Mouse (Mus musculus): ENCODE measurements around the gene Ubtf.

The Ubtf gene

DNA sequence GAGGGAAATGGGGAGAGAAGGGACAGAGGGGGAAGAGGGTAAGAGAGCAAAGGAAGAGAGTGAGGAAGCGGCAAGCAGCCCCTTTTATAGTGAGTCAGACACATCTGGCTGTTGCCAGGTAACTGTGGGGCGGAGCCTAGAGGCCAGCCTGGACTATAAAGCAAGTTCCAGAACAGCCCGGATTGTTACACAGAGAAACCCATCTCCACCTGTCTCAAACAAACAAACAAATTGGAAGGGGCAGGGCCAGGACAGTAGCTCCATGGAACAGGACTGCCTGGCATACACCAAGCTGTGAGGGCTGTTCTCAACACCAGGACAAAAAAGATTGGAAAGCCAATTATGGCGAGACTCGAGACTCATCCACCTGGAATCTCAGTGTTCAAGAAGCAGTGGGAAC is 27.4 kb upstream of the Ubtf start:
- in situ Hi-C loops (cut with MseI, MboI): no loop called here

- in situ Hi-C loops (cut with MseI, MboI): no loop called here
Measured at GRCm38 (mm10) chr11:102344458-102344857, 24.9 kb upstream of the Ubtf start.

GRCm38 (mm10) chr11:102342742-102343141 is 23.2 kb upstream of the Ubtf start:
- in situ Hi-C loops (cut with MseI, MboI): no loop called here

- in situ Hi-C loops (cut with MseI, MboI): no loop called here
Measured at GRCm38 (mm10) chr11:102341101-102341500, 21.6 kb upstream of the Ubtf start.

DNA sequence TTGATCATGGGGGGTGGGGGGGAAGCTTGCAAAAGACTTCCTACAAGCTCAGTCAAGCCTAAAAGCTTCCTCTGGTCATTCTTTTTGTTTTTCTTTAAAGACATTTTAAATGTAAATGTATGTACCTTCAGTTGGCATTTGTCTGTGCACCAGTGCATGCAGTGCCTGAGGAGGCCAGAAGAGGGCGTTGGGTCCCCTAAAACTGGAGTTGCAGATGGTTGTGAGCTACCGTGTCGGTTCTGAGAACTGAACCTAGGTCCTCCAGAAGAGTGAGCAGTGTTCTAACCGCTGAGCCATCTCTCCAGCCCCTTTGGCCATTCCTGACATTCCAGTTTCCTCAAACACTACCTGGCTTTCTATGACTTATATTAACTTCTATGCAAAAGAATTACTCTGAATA is 20.1 kb upstream of the Ubtf start:
- in situ Hi-C loops (cut with MseI, MboI): no loop called here

GRCm38 (mm10) chr11:102339195-102339594 is 19.7 kb upstream of the Ubtf start:
- in situ Hi-C loops (cut with MseI, MboI): no loop called here

DNA sequence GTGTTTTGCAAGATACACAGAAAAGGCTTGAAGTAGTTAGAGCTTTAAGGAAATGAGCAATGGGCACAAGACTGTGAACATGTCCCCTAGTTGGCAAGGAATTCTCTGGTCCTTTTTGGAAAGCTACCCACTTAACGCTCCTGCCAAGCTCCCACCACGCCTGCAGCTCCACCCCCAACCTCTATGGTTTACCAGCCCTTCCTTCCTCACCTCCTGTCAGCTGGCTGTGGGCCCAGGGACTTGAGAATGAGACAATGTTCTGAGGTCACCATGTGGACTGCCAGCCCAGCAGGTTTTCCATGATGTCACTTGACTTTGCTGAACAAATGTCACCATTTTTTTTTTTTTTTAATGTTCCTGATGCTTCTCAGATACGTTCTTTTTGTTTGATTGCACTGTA is 19.0 kb upstream of the Ubtf start:
- in situ Hi-C loops (cut with MseI, MboI): no loop called here

DNA sequence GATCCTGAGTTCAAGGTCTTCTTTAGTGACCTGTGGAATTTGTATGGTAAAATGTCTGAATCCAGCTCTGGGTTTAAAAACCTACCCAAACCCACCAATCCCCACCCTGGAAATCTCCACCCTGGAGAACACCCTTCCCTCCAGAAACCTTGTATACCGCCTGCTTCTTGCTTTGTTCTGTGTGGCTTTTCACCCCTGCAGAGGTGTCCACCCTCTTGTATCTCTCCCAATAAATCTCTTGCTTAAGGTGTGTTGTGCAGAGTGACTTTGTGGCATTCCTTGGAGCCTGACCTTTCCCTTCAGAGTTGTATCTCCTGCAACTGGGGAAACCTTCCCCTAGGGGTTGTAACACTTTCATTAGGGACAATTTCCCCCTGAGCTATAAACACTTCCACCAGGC is 18.4 kb upstream of the Ubtf start:
- in situ Hi-C loops (cut with MseI, MboI): no loop called here

DNA sequence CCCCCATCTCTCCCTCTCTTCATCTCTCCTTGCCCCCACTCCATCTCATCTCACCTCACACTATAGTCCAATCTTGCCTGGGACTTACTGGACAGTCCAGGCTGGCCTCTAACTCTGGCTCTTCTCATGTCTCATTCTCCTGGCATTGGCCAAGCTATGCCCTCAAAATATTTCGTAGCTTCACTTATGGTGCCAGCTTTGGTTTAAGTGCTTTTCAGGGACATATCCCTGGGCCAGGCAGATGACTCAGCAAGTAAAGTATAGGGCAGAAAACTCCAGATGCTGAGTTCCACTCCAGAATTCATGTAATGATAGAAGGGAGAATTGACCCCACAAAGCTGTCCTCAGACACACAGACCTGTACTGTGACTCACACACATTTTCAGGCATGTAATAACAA is 16.6 kb upstream of the Ubtf start:
- in situ Hi-C loops (cut with MseI, MboI): no loop called here

DNA sequence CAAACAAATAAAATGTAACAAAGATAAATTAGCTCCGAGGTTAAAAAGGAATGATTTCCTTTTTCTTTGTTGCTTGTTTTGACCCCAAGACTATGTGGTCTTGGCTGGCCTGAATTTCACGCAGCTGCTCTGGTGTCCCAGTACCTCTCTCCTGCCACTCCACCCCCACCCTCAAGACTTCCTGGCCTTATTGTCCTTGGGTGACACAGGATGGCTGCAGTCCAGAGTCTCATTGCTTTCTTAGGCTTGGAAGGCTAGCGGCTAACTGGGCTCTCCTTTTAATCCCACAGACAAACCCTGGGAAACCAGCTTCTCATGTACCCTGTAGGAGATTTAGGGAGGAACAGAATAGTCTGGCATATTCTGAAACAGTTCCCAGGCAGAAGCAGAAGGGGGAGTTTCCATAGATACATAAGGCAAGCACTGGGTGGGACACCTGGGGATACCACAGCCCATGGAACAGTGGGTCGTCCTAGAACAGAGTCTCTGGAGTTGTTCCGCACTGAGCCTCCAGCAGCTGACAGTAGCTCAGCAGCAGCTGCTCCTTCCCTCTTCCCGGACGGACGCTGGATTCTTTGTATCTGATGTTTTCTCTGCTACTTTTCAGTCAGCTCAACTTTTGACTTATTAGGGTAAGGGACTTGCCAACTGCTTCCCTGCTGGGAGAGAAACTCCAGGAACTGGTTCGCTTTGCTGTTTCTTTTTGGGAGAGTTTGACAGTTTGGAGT is 15.6 kb upstream of the Ubtf start:
- in situ Hi-C loops (cut with MseI, MboI): no loop called here

GRCm38 (mm10) chr11:102334010-102334409 is 14.5 kb upstream of the Ubtf start:
- in situ Hi-C loops (cut with MseI, MboI): no loop called here

GRCm38 (mm10) chr11:102333061-102333460 is 13.5 kb upstream of the Ubtf start:
- in situ Hi-C loops (cut with MseI, MboI): no loop called here

- in situ Hi-C loops (cut with MseI, MboI): no loop called here
Measured at GRCm38 (mm10) chr11:102331806-102332205, 12.3 kb upstream of the Ubtf start.

- in situ Hi-C loops (cut with MseI, MboI): no loop called here
Measured at GRCm38 (mm10) chr11:102330039-102330438, 10.5 kb upstream of the Ubtf start.

DNA sequence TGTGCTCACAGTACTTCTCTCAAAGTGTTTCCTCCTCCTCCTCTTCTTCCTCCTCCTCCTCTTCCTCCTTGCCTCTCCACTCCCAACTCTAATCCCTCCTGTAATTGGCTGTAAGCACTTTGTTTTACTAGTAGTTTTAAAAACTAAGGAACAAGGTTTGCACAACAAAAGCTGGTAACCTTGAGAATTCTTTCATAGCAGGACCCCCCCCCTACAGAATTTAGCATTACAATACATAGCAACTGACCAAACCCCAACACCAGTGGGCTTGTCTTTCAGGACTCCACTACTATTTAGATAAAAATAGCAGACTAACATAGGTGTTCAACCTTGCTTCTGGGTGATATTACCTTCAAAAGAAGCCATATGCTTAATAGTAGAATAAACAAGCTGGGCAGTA is 10.0 kb upstream of the Ubtf start:
- in situ Hi-C loops (cut with MseI, MboI): no loop called here

- in situ Hi-C loops (cut with MseI, MboI): no loop called here
Measured at GRCm38 (mm10) chr11:102327839-102328238, 8.3 kb upstream of the Ubtf start.

DNA sequence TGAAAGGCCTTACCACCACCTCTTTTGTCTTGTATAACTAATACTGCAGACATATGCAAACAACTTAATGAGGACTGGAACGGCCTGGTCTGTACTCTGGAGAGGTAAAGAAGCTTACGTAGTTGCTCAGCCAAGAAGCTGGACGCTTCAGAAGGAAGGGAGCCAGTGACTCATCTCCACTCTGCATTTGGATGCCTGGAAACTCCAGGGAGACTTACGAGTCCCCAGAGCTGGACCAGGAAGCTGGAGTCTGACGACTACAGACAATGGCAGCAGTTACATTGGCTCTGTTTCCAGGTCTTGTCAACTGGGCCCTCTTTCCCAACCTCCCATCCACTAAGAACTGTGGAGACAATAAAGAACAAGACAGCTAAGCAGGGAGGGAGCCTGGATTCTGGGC is 7.7 kb upstream of the Ubtf start:
- in situ Hi-C loops (cut with MseI, MboI): no loop called here

DNA sequence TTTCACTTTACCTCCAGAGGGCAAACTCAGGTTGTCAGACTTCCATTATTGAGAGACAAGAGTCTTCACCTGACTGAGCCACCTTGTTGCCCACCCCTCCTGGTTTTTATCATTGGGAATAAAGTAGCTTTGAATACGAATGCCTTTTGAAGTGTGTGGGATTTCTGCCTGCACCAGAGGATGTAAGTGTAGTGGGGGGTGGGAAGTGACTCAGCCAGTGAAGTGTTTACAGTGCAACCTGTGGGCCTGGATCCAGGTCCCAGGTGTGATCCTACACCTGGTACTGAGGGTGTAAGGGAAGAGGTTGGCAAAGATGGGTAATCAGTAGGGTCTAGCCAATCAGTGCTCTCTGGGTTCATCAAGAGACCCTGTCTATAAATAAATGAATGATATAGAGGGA is 4.0 kb upstream of the Ubtf start:
- in situ Hi-C loops (cut with MseI, MboI): no loop called here

GRCm38 (mm10) chr11:102321931-102322330 is 2.4 kb upstream of the Ubtf start:
- in situ Hi-C loops (cut with MseI, MboI): no loop called here

- in situ Hi-C loops (cut with MseI, MboI): no loop called here
Measured at GRCm38 (mm10) chr11:102320686-102321005, 1.1 kb upstream of the Ubtf start.

- in situ Hi-C loops (cut with MseI, MboI): no loop called here
Measured at GRCm38 (mm10) chr11:102319941-102320685, 571 bp upstream of the Ubtf start.

- in situ Hi-C loops (cut with MseI, MboI): no loop called here
Measured at GRCm38 (mm10) chr11:102318576-102319409, 749 bp downstream of the Ubtf start.

Measured in mouse trophoblast stem cell (cell line).